Mouse (Mus musculus) embryonic facial prominence, embryonic 15.5 days (tissue): ENCODE measurements around the gene Nfya. TPM values are rescaled to one million over a fixed set of nuclear protein-coding genes. Genes with fewer than 3 reads are reported as not detected.

Experiments used
- ATAC-seq: fragments of 200-750 bp; cut with Nextera tagmentation; 2 replicates; pipeline ENCODE4 v1.8.0; 2017; ENCODE audit warnings: low read depth, moderate TSS enrichment; ENCODE audit not compliant: insufficient number of reproducible peaks, low FRiP score, low TSS enrichment
- H3K27ac ChIP-seq: fragments of 300-500 bp; sonication (generic); replicated peaks from 2 replicates; pipeline ENCODE4 v1.5.1; 2015; ENCODE audit warnings: mild to moderate bottlenecking, inconsistent platforms
- H3K27me3 ChIP-seq: fragments of 300-500 bp; sonication (generic); 2 replicates; pipeline ENCODE4 v1.6.1; 2015; ENCODE audit warnings: inconsistent platforms
- H3K36me3 ChIP-seq: fragments of 300-500 bp; sonication (generic); 2 replicates; pipeline ENCODE4 v1.6.1; 2015; ENCODE audit warnings: mild to moderate bottlenecking, inconsistent platforms
- H3K4me1 ChIP-seq: fragments of 300-500 bp; sonication (generic); 2 replicates; pipeline ENCODE4 v1.6.1; 2015; ENCODE audit warnings: inconsistent platforms
- H3K4me2 ChIP-seq: fragments of 300-500 bp; sonication (generic); replicated peaks from 2 replicates; pipeline ENCODE4 v1.6.1; 2015; ENCODE audit warnings: mild to moderate bottlenecking, inconsistent platforms
- H3K4me3 ChIP-seq: fragments of 300-500 bp; sonication (generic); replicated peaks from 2 replicates; pipeline ENCODE4 v1.5.1; 2015; ENCODE audit warnings: mild to moderate bottlenecking, inconsistent platforms
- H3K9ac ChIP-seq: fragments of 300-500 bp; sonication (generic); 2 replicates; pipeline ENCODE4 v1.6.1; 2015; ENCODE audit warnings: inconsistent platforms
- H3K9me3 ChIP-seq: fragments of 300-500 bp; sonication (generic); replicated peaks from 2 replicates; pipeline ENCODE4 v1.6.1; 2016; ENCODE audit warnings: inconsistent platforms
- WGBS: fragments of 180-500 bp; shearing (Covaris S2); methylation state at CpG from one replicate; pipeline ENCODE4 v1.1.7; 2015; 5-methylcytosine and 5-hydroxymethylcytosine counted together
- polyA plus RNA-seq: library from polyadenylated mRNA; unstranded; fragments of >200 nt; fragmentation: Nextera tagmentation; extraction: Ambion mirVana; gene quantifications from 2 replicates; pipeline ENCODE4 v1.2.1, GENCODE M21; 2015

The Nfya gene
- polyA plus RNA-seq, 1 experiment from 2014 or later = 14.2 TPM

DNA sequence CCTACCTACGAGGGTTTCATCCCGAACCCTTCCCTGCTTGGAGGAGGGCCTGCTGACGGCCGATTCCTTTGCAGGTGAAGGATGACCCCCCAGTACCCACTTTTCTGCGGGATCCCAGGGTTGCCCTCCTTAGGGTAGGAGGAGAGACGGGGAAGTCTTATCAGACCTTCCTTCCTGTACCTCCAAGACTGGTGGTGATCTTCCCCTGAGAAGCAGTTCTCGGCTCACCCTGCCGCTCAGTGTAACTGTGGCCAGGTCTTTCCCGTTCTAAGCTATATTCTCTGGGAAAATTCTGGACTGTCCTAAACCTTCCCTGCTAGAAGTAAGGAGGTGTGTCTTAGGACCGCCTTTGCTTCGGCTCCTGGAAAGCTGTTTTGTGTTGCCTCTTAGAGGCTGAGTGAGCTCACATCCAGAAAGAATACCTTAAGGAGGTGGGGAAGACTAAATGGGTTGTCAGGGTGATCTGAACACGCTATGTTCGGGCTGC lies 636 bp upstream of the Nfya start:
- peak overlapping the region; percentile 100 for H3K27ac ChIP-seq
- WGBS = under 1% methylated on average over 13 of the region's 13 CpGs
- H3K36me3 ChIP-seq = peaks cover 17% of the 10 kb centered on the region
- H3K4me2 ChIP-seq = peak overlapping the region; percentile 68
- ATAC-seq = no peak; the same call in 1 of the 2 replicates
- H3K9ac ChIP-seq = peak overlapping the region; percentile 81
- peaks cover 24% of the 10 kb centered on the region for H3K4me1 ChIP-seq
- peak overlapping the region; percentile 97 for H3K4me3 ChIP-seq
- H3K27me3 ChIP-seq = no peaks in the 10 kb centered on the region
- no peaks in the 10 kb centered on the region for H3K9me3 ChIP-seq

DNA sequence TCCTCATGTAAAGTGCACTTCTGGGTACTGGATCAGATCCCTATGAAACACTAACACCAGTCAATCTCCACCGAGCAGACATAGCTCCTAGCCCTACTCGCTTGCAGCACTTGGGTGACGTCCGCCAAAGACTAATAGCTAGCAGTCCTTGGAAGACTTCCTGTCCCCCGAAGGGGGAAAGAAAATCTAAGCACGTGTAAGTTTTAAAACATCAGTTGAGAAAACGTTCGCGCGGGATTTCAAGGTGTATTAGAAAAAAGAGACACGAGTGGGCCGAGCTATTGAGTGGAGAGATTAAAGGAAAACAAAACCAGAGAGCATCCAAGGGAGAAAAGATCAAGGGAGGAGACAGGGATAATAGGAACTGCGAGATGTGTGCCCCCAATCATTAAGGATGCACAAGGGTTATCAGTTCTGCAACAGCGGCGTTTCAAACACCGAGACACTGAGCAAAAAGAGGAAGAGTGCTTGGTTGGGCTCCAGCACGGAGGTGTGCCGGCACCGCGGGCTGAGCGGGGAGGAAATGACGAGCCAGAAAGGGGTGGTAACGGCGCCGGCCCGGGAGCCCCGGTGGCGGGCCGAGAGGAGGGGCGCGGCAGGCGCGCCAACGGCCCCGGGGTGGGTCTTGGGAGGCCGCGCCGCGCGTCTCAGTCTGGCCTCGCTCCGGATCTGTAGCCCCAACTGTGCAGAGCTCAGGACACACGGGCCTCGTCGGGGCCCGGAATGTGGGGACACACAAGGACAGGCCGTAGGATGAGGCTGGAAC lies 997 bp downstream of the Nfya start:
- under 1% methylated on average over 47 of the region's 47 CpGs for WGBS
- peak overlapping the region; percentile 97 for H3K4me3 ChIP-seq

DNA sequence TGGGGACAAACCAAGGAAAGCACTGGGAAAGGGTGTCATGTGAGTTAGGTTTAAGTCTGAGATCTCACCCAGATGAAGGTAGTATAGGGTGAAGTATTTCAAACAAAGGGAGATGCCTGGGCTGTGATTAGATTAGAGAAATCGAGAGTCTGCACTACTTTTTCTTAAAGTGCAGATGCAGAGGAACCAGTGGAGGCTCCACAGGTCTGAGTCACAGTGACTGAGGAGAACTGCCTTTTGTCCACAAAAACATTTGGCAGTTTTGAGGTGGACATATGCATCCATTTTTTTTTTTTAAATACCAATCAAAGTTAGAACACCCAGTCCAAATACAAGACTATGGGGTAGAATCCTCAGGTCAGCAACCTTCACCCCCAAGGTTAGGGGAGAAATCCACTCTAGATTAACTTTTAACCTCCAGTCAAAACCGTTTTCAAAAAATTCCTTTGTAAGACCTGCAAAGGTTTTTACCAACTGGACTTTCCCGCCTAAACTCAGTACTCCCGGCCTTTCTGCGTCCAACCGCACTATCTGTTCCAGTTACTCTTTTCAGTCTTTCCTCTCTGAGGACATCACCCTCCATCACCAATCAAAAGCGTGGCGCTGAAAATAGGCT lies 1.7 kb downstream of the Nfya start:
- Histone ChIP-seq H3K9me3 (no peaks in the 10 kb centered on the region), H3K36me3 (no peaks in the 10 kb centered on the region; the same call in 1 of the 2 replicates), H3K4me3 (peak overlapping the region; percentile 97), H3K4me1 (peaks cover 24% of the 10 kb centered on the region), H3K9ac (peak overlapping the region; percentile 99), H3K27ac (peak overlapping the region; percentile 100), H3K4me2 (peak overlapping the region; percentile 64), H3K27me3 (no peaks in the 10 kb centered on the region)
- 5% methylated on average over 8 of the region's 8 CpGs for WGBS
- ATAC-seq = no peak

More for the DNA sequence above, 997 bp downstream of the Nfya start:
- peak; percentile 9 for ATAC-seq
- Histone ChIP-seq H3K9ac (peak overlapping the region; percentile 99), H3K36me3 (peaks cover 3% of the 10 kb centered on the region; the same call in 1 of the 2 replicates), H3K27ac (peak overlapping the region; percentile 100), H3K4me2 (peak overlapping the region; percentile 64), H3K4me1 (peaks cover 24% of the 10 kb centered on the region), H3K9me3 (no peaks in the 10 kb centered on the region), H3K27me3 (no peaks in the 10 kb centered on the region)

DNA sequence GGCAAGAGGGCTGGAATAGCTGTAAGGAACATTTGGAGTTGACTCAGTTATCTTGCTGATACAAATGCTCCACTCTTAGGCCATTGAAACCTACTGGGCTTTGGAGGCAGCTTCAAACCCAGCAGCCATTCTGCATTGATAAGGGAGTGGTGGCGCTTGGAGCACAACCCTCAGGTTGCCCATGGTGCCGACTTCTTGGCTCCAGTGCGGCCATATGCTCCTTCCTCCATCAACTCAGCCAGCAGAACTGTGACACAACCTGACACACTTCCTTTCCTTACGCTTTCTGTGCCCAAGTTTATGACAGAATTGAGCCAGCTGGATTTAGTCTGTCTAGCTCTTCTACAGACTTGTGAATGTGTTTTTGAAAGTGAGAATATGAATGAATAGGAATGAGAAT lies 2.6 kb downstream of the Nfya start:
- H3K4me3 ChIP-seq = no peak overlapping the region
- H3K27me3 ChIP-seq = no peaks in the 10 kb centered on the region
- 83% methylated on average over 4 of the region's 4 CpGs for WGBS
- H3K27ac ChIP-seq = no peak overlapping the region
- ATAC-seq = no peak
- 0 out of 2 replicates have a peak overlapping the region, but pooled peaks have one; percentile 64 for H3K4me2 ChIP-seq
- H3K4me1 ChIP-seq = peaks cover 24% of the 10 kb centered on the region
- no peaks in the 10 kb centered on the region; the same call in 1 of the 2 replicates for H3K36me3 ChIP-seq
- H3K9ac ChIP-seq = no peak overlapping the region
- no peaks in the 10 kb centered on the region for H3K9me3 ChIP-seq

DNA sequence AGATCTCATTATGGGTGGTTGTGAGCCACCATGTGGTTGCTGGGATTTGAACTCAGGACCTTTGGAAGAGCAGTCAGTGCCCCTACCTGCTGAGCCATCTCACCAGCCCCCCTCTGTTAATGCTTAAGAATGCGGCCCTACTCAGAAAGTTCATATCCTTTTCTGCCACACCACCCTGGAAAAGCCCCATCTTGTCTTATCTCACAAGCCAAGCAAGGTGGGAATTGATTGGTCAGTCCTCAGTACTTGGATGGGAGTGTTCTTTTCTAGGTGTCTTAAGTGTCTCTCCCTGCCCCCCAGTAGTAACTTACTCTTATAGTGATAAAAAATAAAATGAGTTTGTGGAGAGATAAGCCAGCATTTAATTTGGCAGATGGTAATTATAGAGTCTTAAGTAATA lies 5.0 kb downstream of the Nfya start:
- ATAC-seq = no peak
- Histone ChIP-seq H3K4me2 (no peak overlapping the region), H3K9me3 (no peaks in the 10 kb centered on the region), H3K36me3 (peaks cover 10% of the 10 kb centered on the region; the same call in 1 of the 2 replicates), H3K9ac (no peak overlapping the region), H3K4me3 (no peak overlapping the region), H3K27ac (no peak overlapping the region), H3K4me1 (0 out of 2 replicates have a peak, but pooled peaks cover 9% of the 10 kb centered on the region), H3K27me3 (no peaks in the 10 kb centered on the region)
- WGBS = 84% methylated on average over 1 of the region's 1 CpGs

DNA sequence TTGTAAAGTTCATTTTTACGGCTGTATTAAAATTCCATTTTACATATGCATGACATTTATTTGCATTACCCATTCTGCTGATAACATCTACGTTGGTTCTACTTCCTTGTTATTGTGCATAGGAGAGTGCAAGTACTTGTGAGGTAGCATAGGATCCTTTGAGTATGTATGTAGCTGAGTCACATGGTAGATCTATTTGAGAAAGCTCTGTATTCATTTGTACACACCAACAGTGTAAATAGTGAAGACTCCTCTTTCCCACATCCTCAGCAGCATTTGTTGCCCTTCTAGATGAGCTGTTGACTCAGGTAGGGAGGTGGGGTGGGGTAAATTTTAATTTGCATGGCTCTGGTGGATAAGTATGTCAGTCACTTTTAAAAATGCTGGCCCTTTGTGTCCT lies 5.9 kb downstream of the Nfya start:
- Histone ChIP-seq H3K36me3 (peaks cover 19% of the 10 kb centered on the region), H3K9ac (no peak overlapping the region), H3K27me3 (no peaks in the 10 kb centered on the region), H3K4me1 (0 out of 2 replicates have a peak, but pooled peaks cover 9% of the 10 kb centered on the region), H3K27ac (no peak overlapping the region), H3K4me3 (no peak overlapping the region), H3K4me2 (no peak overlapping the region), H3K9me3 (no peaks in the 10 kb centered on the region)
- WGBS = 79% methylated on average over 2 of the region's 2 CpGs
- no peak for ATAC-seq

DNA sequence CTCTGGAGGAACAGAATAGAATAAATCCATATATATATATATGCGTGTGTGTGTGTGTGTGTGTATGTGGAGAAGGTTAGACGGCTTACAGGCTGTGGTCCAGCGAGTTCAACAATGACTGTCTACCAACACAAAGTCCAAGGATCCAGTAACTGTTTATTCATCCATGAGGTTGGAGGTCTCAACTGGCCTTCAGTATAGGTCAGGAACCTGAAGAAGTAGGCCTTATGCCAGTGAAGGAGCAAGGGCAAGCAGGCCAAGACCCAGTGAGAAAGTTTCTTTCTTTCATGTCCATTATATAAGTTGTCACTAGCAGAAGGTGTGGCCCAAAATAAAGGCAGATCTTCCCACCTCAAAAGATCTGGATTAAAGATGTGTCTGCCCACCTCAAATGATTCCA lies 7.0 kb downstream of the Nfya start:
- 97% methylated on average over 3 of the region's 3 CpGs for WGBS
- no peak overlapping the region for H3K9ac ChIP-seq
- no peak overlapping the region for H3K4me2 ChIP-seq
- no peak overlapping the region for H3K4me3 ChIP-seq
- peaks cover 30% of the 10 kb centered on the region for H3K36me3 ChIP-seq
- H3K9me3 ChIP-seq = no peaks in the 10 kb centered on the region
- no peak overlapping the region for H3K27ac ChIP-seq
- no peak for ATAC-seq
- H3K4me1 ChIP-seq = 0 out of 2 replicates have a peak, but pooled peaks cover 3% of the 10 kb centered on the region
- H3K27me3 ChIP-seq = no peaks in the 10 kb centered on the region

DNA sequence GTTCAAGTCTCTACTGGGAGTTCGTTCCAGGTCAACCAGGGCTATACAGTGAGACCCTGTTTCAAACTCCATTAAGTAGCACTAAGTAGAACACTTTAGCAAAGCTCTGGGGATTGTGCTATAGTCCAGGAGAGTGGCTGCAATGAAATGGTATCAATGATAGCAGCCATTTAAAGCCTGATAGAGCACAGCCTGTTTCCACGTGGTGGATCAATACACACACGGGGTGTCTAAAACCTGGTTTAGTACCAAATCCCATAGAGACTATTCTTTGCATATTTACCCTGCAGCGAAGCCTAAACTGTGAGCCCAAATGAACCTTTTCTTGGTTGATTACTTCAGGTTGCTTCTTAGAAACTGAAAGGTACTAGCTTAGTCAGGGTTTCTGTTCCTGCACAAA lies 8.0 kb downstream of the Nfya start:
- WGBS = 83% methylated on average over 4 of the region's 4 CpGs
- Histone ChIP-seq H3K9me3 (no peaks in the 10 kb centered on the region), H3K36me3 (peaks cover 30% of the 10 kb centered on the region), H3K27ac (no peak overlapping the region), H3K9ac (no peak overlapping the region), H3K4me2 (no peak overlapping the region), H3K4me3 (no peak overlapping the region), H3K27me3 (no peaks in the 10 kb centered on the region), H3K4me1 (no peaks in the 10 kb centered on the region)
- ATAC-seq = no peak

DNA sequence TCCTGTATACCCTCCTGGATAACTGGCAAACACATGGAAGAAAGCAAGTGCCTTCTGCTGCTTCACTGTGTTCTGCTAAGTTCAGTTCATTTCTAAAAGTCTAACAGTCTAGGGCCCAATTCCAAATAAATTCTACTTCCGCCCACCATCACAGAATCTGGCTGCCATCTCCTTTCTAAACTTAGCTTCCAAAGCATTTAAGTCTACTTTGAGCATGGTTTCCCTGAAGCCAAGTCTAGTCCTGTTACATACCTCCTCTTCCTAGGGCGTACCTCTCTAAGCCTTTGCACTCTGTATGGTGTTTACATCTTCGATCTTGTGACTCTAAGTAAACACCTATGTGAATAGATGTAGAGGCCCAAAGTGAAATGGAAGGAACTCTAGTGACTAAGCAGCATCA lies 17.1 kb downstream of the Nfya start:
- ATAC-seq = no peak
- Histone ChIP-seq H3K27me3 (no peaks in the 10 kb centered on the region), H3K4me3 (no peak overlapping the region), H3K4me1 (no peaks in the 10 kb centered on the region), H3K4me2 (no peak overlapping the region), H3K27ac (no peak overlapping the region), H3K36me3 (peaks cover 86% of the 10 kb centered on the region), H3K9ac (no peak overlapping the region), H3K9me3 (no peaks in the 10 kb centered on the region)
- 89% methylated on average over 3 of the region's 3 CpGs for WGBS

DNA sequence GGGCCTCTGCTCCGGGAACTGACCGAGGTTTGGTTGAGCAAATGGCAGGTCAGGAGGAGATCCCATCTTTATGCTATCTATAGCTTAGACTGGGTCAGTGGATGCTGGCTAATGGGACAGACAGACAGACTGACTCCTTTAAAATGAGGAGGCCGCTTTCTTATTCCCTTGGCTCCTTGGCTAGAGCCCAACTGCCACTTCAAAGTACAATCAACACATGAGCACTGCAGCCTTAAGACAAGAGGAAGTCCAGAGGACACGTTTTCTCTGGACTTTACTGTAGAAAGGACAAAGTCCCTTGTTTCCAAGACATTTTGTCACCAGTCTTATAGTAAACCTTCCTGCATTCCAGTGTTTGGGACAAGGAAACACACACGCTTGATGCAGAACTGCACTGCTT lies 18.3 kb downstream of the Nfya start:
- H3K9ac ChIP-seq = no peak overlapping the region
- peaks cover 97% of the 10 kb centered on the region for H3K36me3 ChIP-seq
- H3K27me3 ChIP-seq = no peaks in the 10 kb centered on the region
- H3K4me1 ChIP-seq = no peaks in the 10 kb centered on the region
- no peak for ATAC-seq
- H3K9me3 ChIP-seq = no peaks in the 10 kb centered on the region
- 90% methylated on average over 5 of the region's 5 CpGs for WGBS
- H3K27ac ChIP-seq = no peak overlapping the region
- no peak overlapping the region for H3K4me3 ChIP-seq
- H3K4me2 ChIP-seq = no peak overlapping the region

DNA sequence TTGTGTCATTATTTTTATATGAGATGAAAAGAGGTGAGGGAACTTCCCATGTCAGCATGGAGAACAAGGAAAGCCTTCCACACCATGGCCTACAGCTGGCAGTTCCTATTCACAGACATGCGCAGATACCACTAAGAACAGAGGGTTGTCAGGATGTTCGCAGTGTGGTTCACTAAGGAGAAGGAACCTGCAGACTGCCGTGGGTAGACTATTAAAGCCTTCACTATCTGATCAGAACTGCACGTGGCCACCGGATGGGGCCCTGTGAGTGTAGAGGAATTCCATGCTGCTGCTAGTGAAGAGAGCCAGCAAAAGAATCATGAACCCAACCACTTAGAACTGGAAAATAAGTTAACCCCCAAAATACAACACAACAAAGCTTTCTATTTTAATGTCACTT lies 20.3 kb downstream of the Nfya start:
- Histone ChIP-seq H3K4me3 (no peak overlapping the region), H3K4me2 (no peak overlapping the region), H3K36me3 (peaks cover 87% of the 10 kb centered on the region), H3K27me3 (no peaks in the 10 kb centered on the region), H3K27ac (no peak overlapping the region), H3K9ac (no peak overlapping the region), H3K9me3 (no peaks in the 10 kb centered on the region), H3K4me1 (no peaks in the 10 kb centered on the region)
- WGBS = 93% methylated on average over 5 of the region's 5 CpGs
- ATAC-seq = no peak
